Mouse (Mus musculus): ENCODE measurements at regions not wholly inside any gene's neighbourhood (a gene's known extent, or its start where the extent isn't known, plus 50 kb on each side); places are given as distances from the start of the nearest gene placed in this dataset.

GRCm38 (mm10) chr3:65460936-65461335 lies 67.3 kb upstream of the Tiparp start:
- TF ChIP-seq SMC3 (IDR thresholded peaks at IDR 0.05; ENCODE audit: low read depth, low read length) (no peak), POLR2AphosphoS2 (IDR thresholded peaks at IDR 0.05; ENCODE audit: low read length) (no peak)
- no peaks in the 10 kb centered on the region for H3K36me3 ChIP-seq (ENCODE audit: control insufficient read depth in 1 of 2, insufficient read depth in 2 of 2, low read length in 2 of 2)
- H3K9ac ChIP-seq (ENCODE audit: control insufficient read depth, low read depth, low read length, poor library complexity, severe bottlenecking), result no peak overlapping the region

GRCm38 (mm10) chr3:65459702-65460101 lies 67.3 kb upstream of the Ssr3 start:
- peaks cover 5 to 6% of the 10 kb centered on the region in 2 experiments; a peak in 3 of 4 replicates for H3K27me3 ChIP-seq (ENCODE audit: control insufficient read depth in 1 of 2, insufficient read depth in 2 of 2, low read length in 2 of 2)
- H3K4me1 ChIP-seq (ENCODE audit: control insufficient read depth in 1 of 2, insufficient read depth in 2 of 2, low read length in 2 of 2), result no peaks in the 10 kb centered on the region
- DNase-seq (ENCODE audit: low read depth, low spot score), result no peak
- no peak overlapping the region for H3K9ac ChIP-seq (ENCODE audit: control insufficient read depth, low read depth, low read length, poor library complexity, severe bottlenecking)
- TF ChIP-seq TCF12 (IDR thresholded peaks at IDR 0.05; ENCODE audit: low read depth, low read length), result no peak
- no peak for TF ChIP-seq ETS1 (IDR thresholded peaks at IDR 0.05; ENCODE audit: low read depth, low read length)
- TF ChIP-seq ZNF384 (IDR thresholded peaks at IDR 0.05; ENCODE audit: low read depth, low read length), result no peak
- no peak for TF ChIP-seq CHD2 (IDR thresholded peaks at IDR 0.05; ENCODE audit: low read length)
- no peak for TF ChIP-seq USF1 (IDR thresholded peaks at IDR 0.05; ENCODE audit: low read depth, low read length)
- TF ChIP-seq RAD21 (IDR thresholded peaks at IDR 0.05; ENCODE audit: low read depth, low read length), result no peak
- TF ChIP-seq ZMIZ1 (IDR thresholded peaks at IDR 0.05; ENCODE audit: low read depth, low read length), result no peak
- TF ChIP-seq NELFE (IDR thresholded peaks at IDR 0.05; ENCODE audit: low read depth, low read length), result no peak
- no peak for TF ChIP-seq SIN3A (IDR thresholded peaks at IDR 0.05; ENCODE audit: low read length)
- TF ChIP-seq GATA1 (IDR thresholded peaks at IDR 0.05; ENCODE audit: low read depth, low read length), result no peak
- no peak for TF ChIP-seq KAT2A (conservative IDR thresholded peaks at IDR 0.05; ENCODE audit: low read depth, low read length)
- no peak for TF ChIP-seq MAFK (IDR thresholded peaks at IDR 0.05; ENCODE audit: borderline replicate concordance, low read depth, low read length)
- TF ChIP-seq MYB (IDR thresholded peaks at IDR 0.05; ENCODE audit: low read depth, low read length), result no peak
- no peak for TF ChIP-seq ZKSCAN1 (IDR thresholded peaks at IDR 0.05; ENCODE audit: low read depth, low read length)
- no peak for TF ChIP-seq TBP (IDR thresholded peaks at IDR 0.05; ENCODE audit: low read depth, low read length)
- no peak for TF ChIP-seq MYC (IDR thresholded peaks at IDR 0.05; ENCODE audit: low read depth, low read length)
- no peak for TF ChIP-seq E2F4 (IDR thresholded peaks at IDR 0.05; ENCODE audit: borderline replicate concordance, low read depth, low read length)
- no peak for TF ChIP-seq CTCF (IDR thresholded peaks at IDR 0.05 in 2 of 3, conservative IDR thresholded peaks at IDR 0.05 in 1 of 3; ENCODE audit: control insufficient read depth in 1 of 3, insufficient read depth in 1 of 3, low read depth in 2 of 3, low read length in 3 of 3, poor library complexity in 1 of 3, severe bottlenecking in 1 of 3)
- H3K27ac ChIP-seq (ENCODE audit: control insufficient read depth, low read depth, low read length), result no peak overlapping the region
- no peaks in the 10 kb centered on the region for H3K36me3 ChIP-seq (ENCODE audit: control insufficient read depth in 1 of 2, insufficient read depth in 2 of 2, low read length in 2 of 2)
- H3K9me3 ChIP-seq (replicated peaks; ENCODE audit: insufficient read depth, low read length), result no peaks in the 10 kb centered on the region
- no peaks in the 10 kb centered on the region for H3K79me2 ChIP-seq (ENCODE audit: control insufficient read depth, insufficient read depth, low read length, poor library complexity)
- H3K4me3 ChIP-seq (ENCODE audit: control insufficient read depth in 1 of 2, insufficient read depth in 1 of 2, low read depth in 2 of 2, low read length in 2 of 2), result no peak overlapping the region

More at GRCm38 (mm10) chr3:65460936-65461335, 67.3 kb upstream of the Tiparp start:
- no peak overlapping the region for H3K27ac ChIP-seq (ENCODE audit: control insufficient read depth, low read depth, low read length)
- H3K4me3 ChIP-seq (ENCODE audit: control insufficient read depth in 1 of 2, insufficient read depth in 1 of 2, low read depth in 2 of 2, low read length in 2 of 2), result no peak overlapping the region
- H3K27me3 ChIP-seq (ENCODE audit: control insufficient read depth in 1 of 2, insufficient read depth in 2 of 2, low read length in 2 of 2), result peaks cover 5 to 6% of the 10 kb centered on the region in 2 experiments; a peak in 3 of 4 replicates
- no peaks in the 10 kb centered on the region for H3K4me1 ChIP-seq (ENCODE audit: control insufficient read depth in 1 of 2, insufficient read depth in 2 of 2, low read length in 2 of 2)
- H3K79me2 ChIP-seq (ENCODE audit: control insufficient read depth, insufficient read depth, low read length, poor library complexity), result no peaks in the 10 kb centered on the region
- H3K9me3 ChIP-seq (replicated peaks; ENCODE audit: insufficient read depth, low read length), result no peaks in the 10 kb centered on the region
- DNase-seq (ENCODE audit: low read depth, low spot score), result no peak

Data from MEL (cell line).